Mouse (Mus musculus) layer of hippocampus, postnatal 25 days (tissue): ENCODE data around the gene Serpina3k. TPM values are rescaled to one million over a fixed set of nuclear protein-coding genes. Genes with fewer than 3 reads are reported as not detected.
"Not testable (repeated sequence)": the region's sequence is repeated elsewhere in the genome, so short reads cannot be mapped to it uniquely, and the experiment has no call there.

Experiments used
- DNase-seq, 2 experiments: peaks; one replicate each; pipeline ENCODE4 v3.0.0; 2022; ENCODE audit warnings: mixed read lengths in 2 of 2, low spot score in 1 of 2; ENCODE audit errors: extremely low spot score in 1 of 2
- total RNA-seq, 2 experiments: library from RNA; stranded (reverse); gene quantifications; 2 replicates each; pipeline ENCODE4 v1.2.3; 2021

Serpina3k gene
- not detected for total RNA-seq

- not testable (repeated sequence) for DNase-seq
Observed at GRCm38 (mm10) chr12:104338226-104338625, at the start of gene Serpina3k, which contains the start of gene Serpina3m. Serpina3k (plus strand) TSS chr12:104338486. Serpina3m (plus strand) TSS chr12:104338486.

- DNase-seq: no peak
Observed at GRCm38 (mm10) chr12:104289872-104290271, 48.4 kb upstream of the Serpina3k start.

GRCm38 (mm10) chr12:104293963-104294362 is 44.3 kb upstream of the Serpina3k start:
- no peak for DNase-seq

- no peak for DNase-seq
Observed at GRCm38 (mm10) chr12:104298049-104298448, 40.2 kb upstream of the Serpina3k start.

GRCm38 (mm10) chr12:104305991-104306390 is 32.3 kb upstream of the Serpina3k start:
- DNase-seq: no peak

- DNase-seq: no peak
Observed at GRCm38 (mm10) chr12:104314253-104314652, 24.0 kb upstream of the Serpina3k start, which contains the start of gene Serpina3j. Serpina3j (plus strand) TSS chr12:104314553.

- no peak for DNase-seq
Observed at GRCm38 (mm10) chr12:104322454-104322853, 15.8 kb upstream of the Serpina3k start.

GRCm38 (mm10) chr12:104331701-104332100 is 6.6 kb upstream of the Serpina3k start:
- DNase-seq: no peak

- not testable (repeated sequence) for DNase-seq
Observed at GRCm38 (mm10) chr12:104336873-104337272, 1.4 kb upstream of the Serpina3k start.

GRCm38 (mm10) chr12:104338705-104339104 is 419 bp downstream of the Serpina3k start:
- DNase-seq: no peak

GRCm38 (mm10) chr12:104342489-104342888 is 4.2 kb downstream of the Serpina3k start:
- DNase-seq: not testable (repeated sequence)

- DNase-seq: no peak
Observed at GRCm38 (mm10) chr12:104345181-104345580, 6.9 kb downstream of the Serpina3k start.

- DNase-seq: no peak
Observed at GRCm38 (mm10) chr12:104345707-104346106, 7.4 kb downstream of the Serpina3k start.

- DNase-seq: no peak
Observed at GRCm38 (mm10) chr12:104347091-104347490, 8.8 kb downstream of the Serpina3k start.

- DNase-seq: peak; percentile 28 to 70
Observed at GRCm38 (mm10) chr12:104351812-104352211, 13.5 kb downstream of the Serpina3k start.

GRCm38 (mm10) chr12:104356006-104356405 is 17.7 kb downstream of the Serpina3k start:
- no peak for DNase-seq

- no peak for DNase-seq
Observed at GRCm38 (mm10) chr12:104369986-104370385, 31.7 kb downstream of the Serpina3k start.

- DNase-seq: not testable (repeated sequence)
Observed at GRCm38 (mm10) chr12:104377179-104377578, 38.9 kb downstream of the Serpina3k start.

- not testable (repeated sequence) for DNase-seq
Observed at GRCm38 (mm10) chr12:104378351-104378750, 40.1 kb downstream of the Serpina3k start.

- not testable (repeated sequence) for DNase-seq
Observed at GRCm38 (mm10) chr12:104378815-104379214, 40.5 kb downstream of the Serpina3k start.

- DNase-seq: no peak
Observed at GRCm38 (mm10) chr12:104379856-104380255, 41.6 kb downstream of the Serpina3k start.

- not testable (repeated sequence) for DNase-seq
Observed at GRCm38 (mm10) chr12:104381071-104381604, 42.9 kb downstream of the Serpina3k start.
